Mouse (Mus musculus) gastrocnemius, postnatal 14 days (tissue): ENCODE results near the gene Guca2b. TPM values are rescaled to one million over a fixed set of nuclear protein-coding genes. Genes with fewer than 3 reads are reported as not detected.

ENCODE experiments used
- DNase-seq: peaks from one replicate; pipeline ENCODE4 v3.0.0; 2021; ENCODE audit warnings: mixed read lengths
- intact Hi-C: fragments of 180-260 bp; cut with DNase I; formaldehyde crosslinking; loops from one replicate; pipeline ENCODE4 v1.15.1; 2025; ENCODE audit warnings: low total_unique reads
- long read RNA-seq, 2 experiments: library from polyadenylated mRNA; stranded (forward); transcript quantifications; one replicate each; pipeline ENCODE4 v2.0.0; 2021
- total RNA-seq, 2 experiments: library from RNA; stranded (reverse); gene quantifications; 2 replicates each; pipeline ENCODE4 v1.2.3; 2021

Gene Guca2b
- total RNA-seq: not detected
- long read RNA-seq, experiment 1: 0 reads
- long read RNA-seq, experiment 2: 0 reads

- intact Hi-C loops: no loop called here
- no peak for DNase-seq
Observed at GRCm38 (mm10) chr4:119658731-119659130, at the start of gene Guca2b. Gene Guca2b (minus strand): TSS chr4:119658954.

- DNase-seq: peak; percentile 16
- intact Hi-C loops: no loop called here
Observed at GRCm38 (mm10) chr4:119707751-119708150, 49.0 kb upstream of the Guca2b start.

GRCm38 (mm10) chr4:119707326-119707725 lies 48.6 kb upstream of the Guca2b start:
- intact Hi-C loops: no loop called here
- no peak for DNase-seq

- intact Hi-C loops: no loop called here
Observed at GRCm38 (mm10) chr4:119703965-119704364, 45.2 kb upstream of the Guca2b start.

GRCm38 (mm10) chr4:119701269-119701954 lies 42.7 kb upstream of the Guca2b start:
- no peak for DNase-seq
- intact Hi-C loops: no loop called here

More at GRCm38 (mm10) chr4:119703965-119704364, 45.2 kb upstream of the Guca2b start:
- DNase-seq: no peak

- DNase-seq: no peak
- intact Hi-C loops: no loop called here
Observed at GRCm38 (mm10) chr4:119698339-119698738, 39.6 kb upstream of the Guca2b start.

GRCm38 (mm10) chr4:119685746-119686145 lies 27.0 kb upstream of the Guca2b start:
- intact Hi-C loops: no loop called here
- no peak for DNase-seq

- intact Hi-C loops: no loop called here
- peak; percentile 21 for DNase-seq
Observed at GRCm38 (mm10) chr4:119682596-119682995, 23.8 kb upstream of the Guca2b start.

GRCm38 (mm10) chr4:119672685-119673084 lies 13.9 kb upstream of the Guca2b start:
- intact Hi-C loops: no loop called here

GRCm38 (mm10) chr4:119671164-119671563 lies 12.4 kb upstream of the Guca2b start:
- DNase-seq: no peak
- intact Hi-C loops: no loop called here

More at GRCm38 (mm10) chr4:119672685-119673084, 13.9 kb upstream of the Guca2b start:
- no peak for DNase-seq

GRCm38 (mm10) chr4:119670736-119671135 lies 12.0 kb upstream of the Guca2b start:
- no peak for DNase-seq
- intact Hi-C loops: no loop called here

- DNase-seq: no peak
- intact Hi-C loops: no loop called here
Observed at GRCm38 (mm10) chr4:119670210-119670555, 11.4 kb upstream of the Guca2b start.

- no peak for DNase-seq
- intact Hi-C loops: loop anchor here (5.0 to 10.0 kb wide), 2 partner anchors 37 to 425 kb away; no protein-coding TSS in a partner anchor
Observed at GRCm38 (mm10) chr4:119669356-119670209, 10.8 kb upstream of the Guca2b start.

- DNase-seq: no peak
- intact Hi-C loops: loop anchor here (5.0 to 10.0 kb wide), 2 partner anchors 36 to 424 kb away; no protein-coding TSS in a partner anchor
Observed at GRCm38 (mm10) chr4:119668596-119668995, 9.8 kb upstream of the Guca2b start.

- DNase-seq: no peak
- intact Hi-C loops: loop anchor here (5.0 to 10.0 kb wide), 2 partner anchors 36 to 423 kb away; no protein-coding TSS in a partner anchor
Observed at GRCm38 (mm10) chr4:119668185-119668584, 9.4 kb upstream of the Guca2b start.

GRCm38 (mm10) chr4:119667454-119667853 lies 8.7 kb upstream of the Guca2b start:
- intact Hi-C loops: loop anchor here (5.0 to 10.0 kb wide), 2 partner anchors 35 to 423 kb away; no protein-coding TSS in a partner anchor
- DNase-seq: peak; percentile 35

GRCm38 (mm10) chr4:119666116-119666515 lies 7.4 kb upstream of the Guca2b start:
- DNase-seq: no peak
- intact Hi-C loops: loop anchor here (5.0 to 10.0 kb wide), 2 partner anchors 34 to 421 kb away; no protein-coding TSS in a partner anchor

- no peak for DNase-seq
- intact Hi-C loops: loop anchor here (5.0 to 10.0 kb wide), 2 partner anchors 33 to 420 kb away; no protein-coding TSS in a partner anchor
Observed at GRCm38 (mm10) chr4:119665166-119665565, 6.4 kb upstream of the Guca2b start.

GRCm38 (mm10) chr4:119663409-119664095 lies 4.8 kb upstream of the Guca2b start:
- DNase-seq: no peak
- intact Hi-C loops: loop anchor here (10.0 kb wide), 1 partner anchor 419 kb away; no protein-coding TSS in a partner anchor
